Mouse (Mus musculus) intestine, embryonic 14.5 days (tissue): Measurements from ENCODE around the gene 3830403N18Rik. TPM values are rescaled to one million over a fixed set of nuclear protein-coding genes. Genes with fewer than 3 reads are reported as not detected.
"Not testable (repeated sequence)": the region's sequence is repeated elsewhere in the genome, so short reads cannot be mapped to it uniquely, and the experiment has no call there.

Experiments
- ATAC-seq: fragments of 200-750 bp; cut with Nextera tagmentation; replicated peaks from 2 replicates; pipeline ENCODE4 v1.8.0; 2017; ENCODE audit warnings: low read depth, moderate number of reproducible peaks, moderate TSS enrichment, moderate library complexity; ENCODE audit not compliant: low FRiP score, low TSS enrichment
- DNase-seq: peaks from one replicate; pipeline ENCODE4 v3.0.0-alpha.2; 2018; ENCODE audit warnings: low spot score
- H3K27ac ChIP-seq: fragments of 300-500 bp; sonication (generic); 2 replicates; pipeline ENCODE4 v1.5.1; 2014; ENCODE audit warnings: low read depth, mild to moderate bottlenecking, control low read depth
- H3K27me3 ChIP-seq: fragments of 300-500 bp; sonication (generic); replicated peaks from 2 replicates; pipeline ENCODE4 v1.6.1; 2014; ENCODE audit warnings: low read length, control low read depth; ENCODE audit not compliant: control insufficient read depth, insufficient read depth
- H3K36me3 ChIP-seq: fragments of 300-500 bp; sonication (generic); 2 replicates; pipeline ENCODE4 v1.6.1; 2014; ENCODE audit warnings: low read length, control low read depth; ENCODE audit not compliant: control insufficient read depth, insufficient read depth
- H3K4me1 ChIP-seq: fragments of 300-500 bp; sonication (generic); replicated peaks from 2 replicates; pipeline ENCODE4 v1.6.1; 2014; ENCODE audit warnings: low read length, control low read depth, mixed read lengths; ENCODE audit not compliant: control insufficient read depth, insufficient read depth
- H3K4me2 ChIP-seq: fragments of 300-500 bp; sonication (generic); 2 replicates; pipeline ENCODE4 v1.6.1; 2014; ENCODE audit warnings: low read length
- H3K4me3 ChIP-seq: fragments of 300-500 bp; sonication (generic); 2 replicates; pipeline ENCODE4 v1.5.1; 2014; ENCODE audit warnings: low read depth, low read length, control low read depth, mixed read lengths
- H3K9ac ChIP-seq: fragments of 300-500 bp; sonication (generic); 2 replicates; pipeline ENCODE4 v1.6.1; 2014; ENCODE audit warnings: mild to moderate bottlenecking, low read length
- H3K9me3 ChIP-seq: fragments of 300-500 bp; sonication (generic); 2 replicates; pipeline ENCODE4 v1.6.1; 2016; ENCODE audit warnings: low read length, control low read depth; ENCODE audit not compliant: control insufficient read depth
- WGBS: fragments of 180-500 bp; shearing (Covaris S2); extraction: QIAGEN DNeasy Blood & Tissue Kit; methylation state at CpG from one replicate; pipeline ENCODE4 v1.1.7; 2014; 5-methylcytosine and 5-hydroxymethylcytosine counted together
- polyA plus RNA-seq: library from polyadenylated mRNA; unstranded; fragments of >200 nt; fragmentation: Nextera tagmentation; extraction: Ambion mirVana; gene quantifications from 2 replicates; pipeline ENCODE4 v1.2.1, GENCODE M21; 2014

3830403N18Rik gene
- polyA plus RNA-seq: 5.8 and 7.2 TPM in 2 replicates

DNA sequence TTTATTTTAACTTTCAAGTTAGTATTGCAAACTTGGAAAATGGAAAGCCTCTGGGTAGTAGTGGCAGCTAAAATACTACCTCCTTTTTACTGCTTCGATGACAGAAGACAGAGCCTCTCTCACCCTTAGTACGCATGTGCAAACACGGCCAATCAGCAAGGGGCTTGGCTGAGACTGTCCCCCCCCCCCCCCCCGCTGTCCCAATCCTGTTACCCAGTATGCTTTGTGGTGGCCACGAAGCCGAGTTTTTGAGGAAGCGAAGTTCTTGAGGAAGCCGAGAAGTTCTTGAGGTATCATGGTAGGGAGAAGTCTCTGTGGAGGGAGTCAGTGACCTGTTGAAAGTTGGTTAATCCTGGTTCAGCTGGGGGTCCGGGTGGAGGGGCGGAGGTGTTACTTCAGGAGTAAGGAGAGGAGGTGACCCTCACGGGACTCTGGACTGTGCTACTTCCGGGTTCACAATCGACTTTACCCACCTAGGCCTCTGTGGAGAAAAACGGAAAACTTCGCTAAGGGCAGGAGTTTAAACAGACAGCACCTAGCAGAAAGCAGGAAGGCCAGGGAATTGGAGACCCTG is at the start of gene 3830403N18Rik:
3830403N18Rik (plus strand) TSS at position 237 of the 574 bp plus-strand sequence.
- H3K4me1 ChIP-seq, ATAC-seq, H3K9me3 ChIP-seq, H3K36me3 ChIP-seq, H3K27ac ChIP-seq, H3K9ac ChIP-seq, H3K4me3 ChIP-seq, H3K4me2 ChIP-seq, DNase-seq, H3K27me3 ChIP-seq: not testable (repeated sequence)
- WGBS: 75% methylated on average over 9 of the region's 15 CpGs

DNA sequence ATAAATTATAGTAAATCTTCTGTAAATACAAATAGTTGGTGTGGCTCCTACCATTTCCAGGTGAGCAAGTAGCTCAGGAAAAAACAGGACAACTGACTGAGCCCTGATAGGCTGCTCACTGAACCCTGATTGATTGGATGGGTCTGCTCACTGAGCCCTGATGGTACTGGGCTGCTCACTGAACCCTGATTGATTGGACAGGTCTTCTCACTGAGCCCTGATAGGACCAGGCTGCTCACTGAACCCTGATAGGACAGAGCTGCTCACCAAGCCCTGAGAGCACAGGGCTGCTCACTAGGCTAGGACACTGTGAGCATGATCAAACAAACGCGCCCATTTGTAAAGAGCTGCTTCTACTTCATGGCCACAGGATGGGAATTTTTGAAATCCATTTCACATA is 15.0 kb downstream of the 3830403N18Rik start:
- H3K4me3 ChIP-seq: no peak overlapping the region
- no peaks in the 10 kb centered on the region for H3K27me3 ChIP-seq
- no peak for DNase-seq
- H3K9me3 ChIP-seq: no peaks in the 10 kb centered on the region
- no peak overlapping the region for H3K9ac ChIP-seq
- H3K4me2 ChIP-seq: no peak overlapping the region
- no peak for ATAC-seq
- no peak overlapping the region for H3K27ac ChIP-seq
- H3K36me3 ChIP-seq: no peaks in the 10 kb centered on the region
- WGBS: 72% methylated on average over 2 of the region's 2 CpGs
- H3K4me1 ChIP-seq: no peaks in the 10 kb centered on the region

DNA sequence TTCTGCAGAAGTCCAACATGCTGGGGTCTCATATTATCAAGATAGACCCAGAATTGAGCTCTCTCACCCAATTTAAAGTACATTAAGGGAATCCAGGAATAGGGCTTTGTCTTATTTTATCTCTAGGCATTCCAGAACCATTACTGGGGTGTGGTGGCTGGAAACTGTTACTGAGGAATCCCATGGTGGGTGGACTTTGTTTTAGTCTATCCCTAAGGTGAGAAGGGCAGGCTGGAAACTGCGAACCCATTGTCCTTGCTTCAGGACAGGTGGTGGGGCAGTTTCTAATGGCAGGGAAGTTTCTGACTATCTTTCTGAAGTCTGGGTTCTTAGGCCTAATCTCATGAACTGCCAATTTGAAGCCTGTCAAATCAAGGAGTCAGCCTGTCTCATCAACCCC is 50.1 kb downstream of the 3830403N18Rik start:
- H3K4me3 ChIP-seq, H3K9me3 ChIP-seq, H3K4me1 ChIP-seq, H3K27me3 ChIP-seq, H3K27ac ChIP-seq, DNase-seq, H3K9ac ChIP-seq, ATAC-seq, H3K4me2 ChIP-seq, H3K36me3 ChIP-seq: not testable (repeated sequence)
- WGBS: no CpG with 5 or more reads among the region's 1 CpGs

Other genes with a start within 250 kb of the 3830403N18Rik start
- gene Gm773, start 76.3 kb downstream of the 3830403N18Rik start, polyA plus RNA-seq: not detected in 2 replicates
- gene Zfp449, start 209.8 kb downstream of the 3830403N18Rik start, polyA plus RNA-seq: 8.8 and 12.6 TPM in 2 replicates
- 6.7 and 6.8 TPM in 2 replicates for gene Smim10l2a, start 238.0 kb downstream of the 3830403N18Rik start, polyA plus RNA-seq